Mouse (Mus musculus): ENCODE data around the gene Alppl2.

Alppl2 gene

GRCm38 (mm10) chr1:87089828-87090227 lies at the start of gene Alppl2:
TSS of gene Alppl2 (minus strand) at chr1:87089928.
- DNase-seq (ENCODE audit: low read depth): no peak

DNA sequence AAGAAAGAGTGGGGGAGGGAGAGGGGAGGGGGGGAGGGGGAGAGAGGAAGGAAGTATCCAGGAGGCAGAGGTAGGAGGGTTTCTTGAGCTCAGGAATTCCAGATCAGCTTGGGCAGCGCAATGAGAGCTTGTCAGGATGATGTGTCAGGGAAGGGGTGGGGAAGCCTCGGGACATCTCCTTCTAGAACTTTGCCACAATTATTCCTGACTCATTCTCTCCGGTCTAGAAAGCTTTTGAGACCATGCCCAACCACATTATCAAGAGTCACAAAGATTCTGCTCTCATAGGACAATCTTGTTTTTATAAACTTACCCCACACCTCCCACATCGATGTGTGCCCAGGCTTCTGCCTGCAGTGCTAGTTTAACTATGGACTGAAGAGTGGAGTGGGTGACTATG lies 42.1 kb upstream of the Alppl2 start:
- DNase-seq (ENCODE audit: low read depth): no peak

DNA sequence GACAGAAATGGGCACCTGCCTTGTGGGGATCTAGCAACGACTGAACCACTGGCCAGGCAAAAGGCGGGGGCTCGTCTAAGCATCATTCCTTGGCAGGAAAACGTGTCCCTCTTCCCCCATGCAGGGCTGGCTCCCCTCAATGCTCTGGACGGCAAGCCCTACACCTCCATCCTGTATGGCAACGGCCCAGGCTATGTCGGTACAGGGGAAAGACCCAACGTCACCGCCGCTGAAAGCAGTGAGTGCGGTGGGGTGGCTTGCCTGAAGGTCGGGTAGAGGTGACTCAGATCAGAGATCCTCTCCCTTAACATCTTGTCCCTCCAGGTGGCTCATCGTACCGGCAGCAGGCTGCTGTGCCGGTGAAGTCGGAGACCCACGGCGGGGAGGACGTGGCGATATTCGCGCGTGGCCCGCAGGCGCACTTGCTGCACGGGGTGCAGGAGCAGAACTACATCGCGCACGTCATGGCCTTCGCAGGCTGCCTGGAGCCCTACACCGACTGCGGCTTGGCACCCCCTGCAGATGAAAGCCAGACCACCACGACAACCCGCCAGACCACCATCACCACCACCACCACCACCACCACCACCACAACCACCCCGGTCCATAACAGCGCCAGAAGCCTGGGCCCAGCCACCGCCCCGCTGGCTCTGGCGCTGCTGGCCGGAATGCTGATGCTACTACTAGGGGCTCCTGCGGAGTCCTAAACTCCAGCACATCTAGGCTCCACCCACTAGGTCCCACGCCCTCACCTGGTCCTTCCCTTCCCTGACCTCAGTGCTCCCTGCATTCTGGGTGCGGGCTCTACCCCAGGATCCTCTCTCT lies 37.7 kb upstream of the Alppl2 start:
- DNase-seq (ENCODE audit: low read depth): no peak

GRCm38 (mm10) chr1:87124673-87125072 lies 34.9 kb upstream of the Alppl2 start, which contains the start of gene Akp3:
TSS of gene Akp3 (plus strand) at chr1:87124973.
- DNase-seq (ENCODE audit: low read depth): no peak

DNA sequence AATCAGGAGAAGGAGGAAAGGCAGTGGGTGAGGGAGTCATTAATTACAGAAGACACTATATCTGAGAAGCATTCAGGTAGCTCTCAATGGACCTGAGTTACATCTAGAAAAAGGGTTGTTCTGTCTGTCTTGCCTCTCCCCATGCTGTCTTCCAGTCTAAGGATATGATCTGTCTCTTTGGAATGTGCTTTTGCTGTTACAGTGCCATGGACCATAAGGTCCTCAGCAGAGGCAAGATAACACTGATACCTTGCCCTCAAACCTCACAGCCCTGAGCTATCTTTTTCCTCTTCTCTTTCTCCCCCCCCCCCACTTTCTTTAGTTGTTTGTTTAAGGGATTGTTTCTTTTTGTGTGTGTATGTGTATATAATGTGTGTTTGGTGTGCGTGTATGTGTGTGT lies 25.1 kb upstream of the Alppl2 start:
- no peak for DNase-seq (ENCODE audit: low read depth)

GRCm38 (mm10) chr1:87111719-87112354 lies 22.1 kb upstream of the Alppl2 start:
- DNase-seq (ENCODE audit: low read depth): peak; percentile 16

DNA sequence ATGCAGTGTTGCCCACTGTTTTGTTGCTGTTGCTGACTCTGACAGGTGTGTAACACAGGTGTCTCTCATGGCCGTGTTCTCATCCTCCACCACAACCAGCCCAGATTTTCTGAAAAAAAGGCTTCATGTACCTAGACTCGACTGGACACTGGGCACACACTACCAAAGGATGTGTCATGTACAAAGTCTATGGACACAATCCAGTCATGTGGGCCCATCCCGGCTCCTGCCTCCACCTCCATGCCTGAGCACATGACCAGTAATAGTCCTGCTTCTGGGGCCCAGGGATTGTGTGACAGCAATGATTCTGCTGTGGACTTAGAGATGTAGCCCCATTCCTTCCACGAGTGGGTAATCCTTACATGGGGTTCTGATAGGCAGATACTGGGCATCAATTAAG lies 18.8 kb upstream of the Alppl2 start:
- no peak for DNase-seq (ENCODE audit: low read depth)

- DNase-seq (ENCODE audit: low read depth): no peak
Measured at GRCm38 (mm10) chr1:87106536-87106935, 16.8 kb upstream of the Alppl2 start.

DNA sequence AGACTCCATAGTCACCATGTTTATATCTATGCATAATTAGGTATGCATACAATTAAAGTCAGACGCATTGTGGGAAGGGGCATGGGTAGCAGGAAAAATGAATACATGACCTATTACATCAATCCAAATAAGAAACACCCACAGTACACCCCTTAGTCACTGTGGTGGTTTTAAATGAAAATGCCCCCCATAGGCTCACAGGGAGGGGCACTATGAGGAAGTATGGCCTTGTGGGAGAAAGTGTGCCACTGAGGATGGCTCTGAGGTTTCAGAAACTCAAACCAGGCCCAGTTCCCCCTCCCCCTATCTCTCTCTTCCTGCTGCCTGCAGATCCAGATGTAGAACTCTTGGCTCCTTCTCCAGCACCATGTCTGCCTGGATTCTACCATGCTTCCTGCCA lies 14.2 kb upstream of the Alppl2 start:
- DNase-seq (ENCODE audit: low read depth): no peak

DNA sequence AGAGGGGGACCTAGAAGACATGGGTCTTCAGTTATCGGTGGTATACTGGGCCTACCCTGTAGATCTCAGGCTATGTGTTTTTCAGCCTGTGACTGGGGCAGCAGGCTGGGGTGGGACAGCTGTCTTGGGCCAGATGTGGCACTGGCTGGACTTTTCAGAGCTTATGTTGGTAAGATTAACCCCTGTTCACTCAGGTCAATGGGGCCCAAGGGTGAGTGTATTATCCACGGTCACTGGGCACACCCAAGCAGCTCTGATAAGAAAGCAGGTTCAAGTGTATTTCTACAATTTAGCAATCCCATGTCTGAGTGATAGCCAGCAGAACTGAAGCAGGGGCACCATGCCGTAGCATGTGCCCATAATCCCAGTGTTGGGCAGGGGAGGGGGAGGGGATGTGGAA lies 12.4 kb upstream of the Alppl2 start:
- DNase-seq (ENCODE audit: low read depth): no peak

DNA sequence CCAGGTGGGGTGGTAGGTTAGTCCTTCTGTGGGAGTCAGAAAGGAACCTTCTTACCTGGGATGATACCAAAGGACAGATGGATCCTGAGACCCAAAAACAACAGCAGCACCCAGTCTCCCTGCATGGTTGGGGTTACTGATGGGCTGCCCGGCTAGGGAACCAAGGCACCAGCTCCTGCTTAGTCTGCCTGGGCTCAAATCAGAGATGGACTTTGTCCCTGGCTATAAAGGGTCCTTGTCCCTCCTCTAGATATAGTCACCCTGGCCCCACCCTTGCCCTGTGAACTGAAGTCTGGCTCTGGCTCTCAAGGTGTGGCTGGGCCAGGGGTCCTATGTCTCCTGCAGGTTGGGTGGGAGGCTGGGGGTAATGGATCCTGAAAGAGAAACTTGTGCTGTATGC lies 11.7 kb upstream of the Alppl2 start, which contains the start of gene Alpi:
TSS of gene Alpi (minus strand) at position 196 of the 400 bp plus-strand sequence.
- no peak for DNase-seq (ENCODE audit: low read depth)

DNA sequence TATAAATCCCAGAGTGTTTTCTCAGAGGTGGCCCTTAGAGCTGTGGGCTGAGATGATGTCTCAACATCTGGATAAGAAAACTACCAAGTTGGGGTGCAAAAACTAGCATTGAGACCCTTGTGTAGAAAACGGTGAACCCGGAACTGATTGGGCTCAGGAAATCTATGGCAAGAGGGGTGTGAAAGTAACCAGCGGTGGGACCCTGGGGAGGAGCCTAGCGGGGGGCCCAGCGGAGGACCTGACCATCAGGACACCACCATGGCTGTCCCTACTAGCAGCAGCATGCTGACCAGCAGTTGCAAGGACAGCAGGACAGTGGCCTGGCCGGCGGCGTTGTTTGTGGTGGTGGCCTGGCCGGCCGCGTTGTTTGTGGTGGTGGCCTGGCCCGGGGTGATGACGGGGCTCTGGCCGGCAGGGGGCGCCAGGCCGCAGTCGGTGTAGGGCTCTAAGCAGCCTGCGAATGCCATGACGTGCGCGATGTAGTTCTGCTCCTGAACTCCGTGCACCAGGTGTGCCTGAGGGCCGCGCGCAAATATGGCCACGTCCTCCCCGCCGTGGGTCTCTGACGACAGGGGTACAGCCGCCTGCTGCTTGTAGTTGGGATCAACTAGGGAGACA lies 8.7 kb upstream of the Alppl2 start:
- DNase-seq (ENCODE audit: low read depth): peak; percentile 36

DNA sequence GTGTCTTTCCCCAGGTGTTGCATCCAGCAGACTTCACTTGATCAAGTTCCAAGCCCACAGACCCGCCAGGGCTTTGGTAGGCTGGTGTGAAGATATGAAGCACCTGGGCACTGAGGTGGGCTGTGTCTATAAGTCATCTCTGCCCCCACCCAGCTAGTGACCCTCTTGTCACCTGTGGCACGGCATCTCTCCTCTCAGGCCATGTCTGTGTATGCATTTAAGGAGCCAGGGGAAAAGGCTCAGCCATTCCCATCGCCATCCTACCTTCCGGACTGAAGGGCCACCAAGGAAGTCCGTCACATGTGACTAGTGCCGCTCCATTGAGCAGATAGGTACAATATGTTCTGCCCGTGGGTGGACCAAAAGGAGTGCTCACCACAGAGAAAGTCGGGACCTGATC lies 5.9 kb upstream of the Alppl2 start:
- no peak for DNase-seq (ENCODE audit: low read depth)

GRCm38 (mm10) chr1:87089251-87089650 lies 477 bp downstream of the Alppl2 start:
- no peak for DNase-seq (ENCODE audit: low read depth)

DNA sequence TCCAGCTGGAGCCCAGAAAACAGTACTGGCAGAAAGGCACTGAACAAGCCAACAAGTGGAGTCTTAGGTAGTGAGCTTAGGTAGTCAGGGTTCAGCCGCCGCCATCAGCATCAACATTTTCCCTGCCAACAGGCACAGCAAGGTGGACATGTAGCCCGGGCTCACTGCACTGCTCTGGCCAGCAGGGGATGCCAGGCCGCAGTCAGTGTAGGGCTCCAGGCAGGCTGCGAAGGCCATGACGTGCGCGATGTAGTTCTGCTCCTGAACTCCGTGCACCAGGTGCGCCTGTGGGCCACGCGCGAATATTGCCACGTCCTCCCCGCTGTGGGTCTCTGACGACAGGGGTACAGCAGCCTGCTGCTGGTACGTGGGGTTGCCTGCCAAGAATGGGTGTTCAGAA lies 2.8 kb downstream of the Alppl2 start:
- no peak for DNase-seq (ENCODE audit: low read depth)

DNA sequence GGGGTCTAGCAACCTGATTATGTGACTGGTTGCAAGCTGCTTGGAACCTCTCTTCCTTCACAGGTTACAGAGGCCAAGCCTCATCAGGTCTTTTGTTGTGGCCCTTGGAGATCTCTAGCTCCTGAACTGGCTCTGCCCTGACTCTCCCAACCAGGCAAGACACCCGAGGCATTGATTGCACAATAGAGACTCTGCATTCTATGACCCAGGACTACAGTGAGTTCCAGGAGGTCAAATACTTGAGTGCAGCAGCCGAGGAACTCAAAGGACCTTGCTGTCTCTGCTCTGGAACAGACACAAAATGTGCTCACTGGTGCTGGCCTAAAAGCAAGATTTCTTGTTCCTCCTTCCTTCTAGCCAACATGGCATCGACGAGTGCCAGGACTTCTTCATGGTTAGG lies 3.5 kb downstream of the Alppl2 start:
- DNase-seq (ENCODE audit: low read depth): no peak

DNA sequence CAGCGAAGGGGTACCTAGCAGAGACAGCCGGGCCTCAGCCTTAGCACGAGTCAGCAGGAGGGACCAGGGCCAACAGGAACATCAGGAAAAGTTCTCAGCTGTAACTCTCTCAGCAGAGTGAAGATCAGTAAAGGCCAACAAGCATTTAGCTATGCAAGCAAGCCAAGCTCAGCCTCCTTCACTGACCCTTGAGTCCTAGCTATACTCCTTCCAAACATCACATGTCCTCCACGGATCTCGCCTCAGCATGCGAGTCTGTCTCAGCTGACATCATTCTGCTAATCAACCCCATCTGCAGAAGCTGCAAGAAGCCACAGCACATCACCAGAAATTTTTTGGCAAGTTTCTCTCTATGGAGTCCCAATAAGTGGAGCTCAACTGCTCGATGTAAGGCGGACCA lies 16.0 kb downstream of the Alppl2 start:
- DNase-seq (ENCODE audit: low read depth): no peak

GRCm38 (mm10) chr1:87070720-87071119 lies 19.0 kb downstream of the Alppl2 start:
- DNase-seq (ENCODE audit: low read depth): peak; percentile 34

DNA sequence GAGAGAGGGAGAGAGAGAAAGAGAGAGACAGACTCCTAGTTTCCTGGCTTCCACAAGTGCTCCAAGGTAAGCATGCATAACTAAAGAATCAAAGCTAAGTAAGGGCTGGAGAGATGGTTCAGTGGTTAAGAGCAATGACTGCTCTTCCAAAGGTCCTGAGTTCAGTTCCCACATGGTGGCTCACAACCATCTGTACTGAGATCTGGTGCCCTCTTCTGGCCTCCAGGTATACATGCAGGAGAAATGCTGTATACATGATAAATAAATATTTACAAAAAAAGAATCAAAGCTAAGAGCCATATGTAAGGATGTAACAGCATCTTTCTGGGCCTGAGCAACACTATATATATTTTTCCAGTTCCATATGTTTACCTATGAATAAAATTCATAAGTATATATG lies 28.8 kb downstream of the Alppl2 start:
- no peak for DNase-seq (ENCODE audit: low read depth)

DNA sequence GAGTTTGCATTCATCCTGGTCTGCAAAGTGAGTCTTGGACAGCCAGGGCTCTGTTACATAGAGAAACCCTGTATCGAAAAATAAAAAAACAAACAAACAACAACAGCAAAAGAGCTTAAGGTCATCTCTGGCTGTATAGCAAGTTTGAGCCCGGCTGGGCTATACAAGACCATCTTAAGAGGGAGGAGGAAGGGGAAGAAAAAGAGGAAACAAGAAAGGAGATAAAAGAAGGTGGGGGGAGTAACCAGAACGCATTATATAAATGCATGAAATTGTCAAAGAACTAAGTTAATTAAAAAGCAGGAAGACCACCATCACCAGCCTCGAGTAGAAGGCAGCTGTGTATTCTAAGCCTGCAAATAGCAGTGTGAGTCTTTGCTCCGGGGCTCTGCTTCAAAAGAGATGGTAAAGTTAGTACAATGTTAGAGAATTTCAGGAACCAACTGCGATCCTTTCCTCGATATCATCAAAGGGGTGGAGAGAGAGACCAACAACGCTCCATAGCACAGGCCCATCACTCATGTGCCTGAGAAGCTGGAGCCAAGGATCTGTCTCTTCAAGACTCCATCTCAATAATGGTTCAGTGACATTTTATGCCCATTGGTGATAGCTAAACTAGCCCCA lies 30.6 kb downstream of the Alppl2 start:
- DNase-seq (ENCODE audit: low read depth): no peak

DNA sequence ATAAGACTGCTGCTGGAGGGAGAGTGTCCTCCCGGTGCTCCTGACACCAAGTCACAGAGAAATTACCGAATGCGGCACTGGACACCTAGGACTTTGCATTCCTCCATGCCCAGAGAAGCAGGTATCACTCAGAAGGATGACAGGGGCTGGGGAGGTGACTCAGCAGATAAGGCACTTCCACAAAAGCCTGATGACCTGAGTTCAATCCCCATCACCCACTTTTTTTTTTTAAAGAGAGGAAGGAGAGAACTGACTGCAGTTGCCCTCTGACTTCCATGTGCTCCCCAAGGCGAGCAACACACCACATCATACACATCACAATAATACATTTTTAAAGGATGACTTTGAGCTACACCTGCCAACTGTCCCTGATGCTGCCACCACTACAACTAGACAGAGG lies 32.7 kb downstream of the Alppl2 start:
- DNase-seq (ENCODE audit: low read depth): no peak

GRCm38 (mm10) chr1:87051369-87051768 lies 38.4 kb downstream of the Alppl2 start:
- DNase-seq (ENCODE audit: low read depth): no peak

DNA sequence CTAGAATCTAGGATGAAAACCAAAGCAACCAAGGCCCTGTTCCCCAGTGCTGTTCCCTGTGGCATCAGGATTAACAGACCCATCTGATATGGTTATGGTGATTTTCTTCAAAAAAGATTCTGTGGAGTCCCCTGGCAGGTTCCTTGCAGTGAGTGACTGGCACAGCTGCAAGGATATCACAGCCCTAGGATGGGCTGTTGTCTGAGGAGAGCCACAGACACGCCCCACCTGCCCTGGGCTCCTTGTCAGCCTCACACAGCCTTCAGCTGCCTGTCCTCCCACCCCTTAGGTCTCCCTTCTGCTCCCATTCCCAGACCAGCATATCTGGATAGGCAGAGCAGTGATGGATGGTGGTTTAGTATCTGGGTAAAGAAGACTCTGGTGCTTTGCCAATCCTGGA lies 39.0 kb downstream of the Alppl2 start:
- no peak for DNase-seq (ENCODE audit: low read depth)

All from c-Kit-positive CD71-negative TER-119-negative erythroid progenitor cells, embryonic 14.5 days (primary cell).